Mouse (Mus musculus) adrenal gland, adult (tissue): ENCODE results near the gene Minos1.

Source experiments
- DNase-seq, 2 experiments: peaks; one replicate each; pipeline ENCODE4 v3.0.0; 2022 to 2023; ENCODE audit warnings: low spot score in 1 of 2; ENCODE audit not compliant: inconsistent age in 2 of 2

The Minos1 gene

GRCm38 (mm10) chr4:139075041-139075711 lies 55.7 kb downstream of the Minos1 start, which contains the start of gene Htr6:
TSS of gene Htr6 (minus strand) at chr4:139075570.
- DNase-seq = peak in 1 of 2 experiments; percentile 24

DNA sequence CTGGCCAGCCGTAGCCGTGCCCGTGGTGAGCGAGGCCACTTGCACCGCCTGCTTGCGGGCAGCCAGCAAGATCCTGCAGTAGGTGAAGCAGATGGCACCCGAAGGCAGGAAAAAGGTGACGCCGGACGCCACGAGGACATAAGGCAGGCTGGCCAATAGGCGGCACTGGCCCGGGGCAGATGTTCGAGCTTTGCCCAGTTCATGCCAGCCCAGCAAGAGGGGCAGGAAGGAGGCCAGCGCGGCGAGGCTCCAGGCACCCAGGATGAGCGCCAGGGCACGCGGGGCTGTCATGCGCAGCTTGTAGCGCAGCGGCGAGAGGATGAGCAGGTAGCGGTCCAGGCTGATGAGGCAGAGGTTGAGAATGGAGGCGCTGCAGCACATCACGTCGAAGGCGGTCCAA lies 56.9 kb downstream of the Minos1 start:
- no peak for DNase-seq

DNA sequence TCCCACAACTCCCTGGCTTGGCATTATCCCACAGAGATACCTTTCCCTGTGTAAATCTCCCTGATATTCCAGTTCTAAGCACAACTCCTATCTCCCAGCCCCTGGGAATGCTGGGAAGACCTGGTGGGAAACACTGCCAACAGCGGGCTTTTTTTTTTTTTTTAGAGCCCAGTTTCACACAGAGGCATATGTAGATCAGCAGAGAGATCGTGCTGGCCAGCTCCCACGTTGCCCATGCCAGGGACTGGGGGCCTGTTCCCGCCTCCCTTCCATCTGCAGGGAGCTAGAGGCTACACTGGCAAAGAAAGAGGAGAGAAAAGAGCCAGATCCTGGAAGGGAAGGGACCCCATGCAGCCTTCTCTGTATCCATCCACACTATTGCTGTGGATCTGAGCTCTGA lies 62.6 kb downstream of the Minos1 start:
- DNase-seq = no peak

- DNase-seq = no peak
These were observed 66.1 kb downstream of the Minos1 start for GRCm38 (mm10) chr4:139064831-139065230.

DNA sequence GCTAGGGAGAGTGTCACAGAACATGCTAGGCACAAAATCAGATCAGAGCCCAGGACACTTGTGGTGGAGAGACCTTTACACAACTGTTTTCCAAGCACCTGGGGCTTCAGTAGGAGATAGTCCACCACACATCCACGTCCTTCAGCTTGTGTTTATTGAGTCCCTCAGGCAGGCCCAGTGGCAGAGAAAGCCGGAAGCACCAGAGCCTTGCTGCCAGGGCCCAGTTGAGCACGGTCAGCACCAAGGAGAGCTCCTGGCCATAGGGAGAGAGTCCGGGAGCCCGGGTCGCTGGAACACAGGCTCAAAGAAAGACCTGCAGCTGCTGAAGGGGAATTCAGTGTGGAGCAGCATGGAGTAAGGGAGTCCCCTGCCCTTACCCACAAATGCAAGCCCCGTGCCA lies 71.3 kb downstream of the Minos1 start:
- peak in 1 of 2 experiments; percentile 76 for DNase-seq

DNA sequence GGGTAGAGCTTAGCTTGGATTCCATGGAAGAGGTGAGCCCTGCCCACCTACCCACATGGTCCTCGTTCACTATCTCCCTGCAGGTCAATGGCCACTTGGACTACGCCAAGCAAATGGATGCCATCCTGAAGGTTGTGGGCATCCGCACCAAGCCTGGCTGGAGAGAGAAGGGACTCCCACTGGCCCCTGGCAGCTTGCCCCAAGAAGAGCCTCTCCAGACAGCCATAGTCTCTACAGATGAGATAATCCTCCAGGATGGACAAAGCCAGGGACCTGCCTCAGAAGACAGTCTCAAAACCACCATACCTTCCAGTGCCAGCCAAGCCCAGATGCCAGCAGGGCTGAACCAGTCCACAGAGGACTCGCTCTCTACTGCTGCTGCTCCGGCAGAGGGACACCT lies 72.9 kb downstream of the Minos1 start:
- no peak for DNase-seq

GRCm38 (mm10) chr4:139057291-139057690 lies 73.6 kb downstream of the Minos1 start:
- DNase-seq = no peak

GRCm38 (mm10) chr4:139055744-139056143 lies 75.2 kb downstream of the Minos1 start:
- no peak for DNase-seq

DNA sequence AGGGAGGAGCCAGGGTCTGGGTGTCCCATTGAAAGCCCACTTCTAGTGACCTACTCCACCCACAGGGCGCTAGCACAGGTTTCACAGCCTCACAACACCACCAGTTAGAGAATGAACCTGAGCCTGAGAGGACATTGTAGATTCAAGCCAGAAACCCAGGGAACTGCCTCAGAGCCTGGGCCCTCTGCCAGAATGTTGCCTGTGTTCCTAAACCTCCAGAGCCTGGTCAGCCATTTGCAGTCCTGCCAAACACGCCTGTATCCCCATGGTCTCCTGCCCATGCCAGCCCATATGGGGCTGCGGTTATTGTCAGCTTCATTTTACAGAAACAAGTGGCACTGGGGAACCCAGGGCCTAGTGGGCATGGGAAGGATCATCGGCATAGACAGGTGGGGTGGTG lies 75.6 kb downstream of the Minos1 start:
- peak in 1 of 2 experiments; percentile 68 for DNase-seq

DNA sequence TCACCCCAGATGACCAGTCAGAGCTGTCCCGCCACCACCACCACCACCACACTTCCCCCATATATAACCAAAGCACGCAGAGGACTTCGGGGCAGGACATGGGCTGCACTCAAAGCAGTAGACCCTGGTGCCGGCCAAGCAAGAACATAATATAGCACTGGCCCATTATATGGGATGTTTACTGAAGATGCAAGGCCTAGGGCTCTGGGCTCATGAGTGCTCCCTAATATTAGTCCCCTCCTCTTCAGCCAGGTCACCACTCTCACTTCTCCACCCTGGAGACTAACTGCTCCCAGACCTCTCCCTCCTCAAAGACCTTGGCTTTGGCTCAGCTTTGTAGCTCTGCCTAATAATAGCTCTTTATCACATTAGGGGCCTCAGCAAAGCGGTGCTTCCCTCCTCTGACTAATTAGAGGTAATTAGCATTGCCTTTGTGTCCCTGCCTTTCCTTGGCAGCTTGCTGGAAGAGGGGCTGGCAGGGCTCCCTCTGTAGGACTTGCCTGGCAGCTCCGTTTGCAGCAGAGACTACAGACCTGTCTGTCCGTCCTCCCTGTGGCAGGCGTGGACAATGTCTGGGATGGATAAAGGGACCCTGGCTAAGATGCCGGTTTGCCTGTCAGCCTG lies 76.5 kb downstream of the Minos1 start:
- peak in 1 of 2 experiments; percentile 56 for DNase-seq

GRCm38 (mm10) chr4:139053391-139053790 lies 77.5 kb downstream of the Minos1 start:
- peak; percentile 47 to 78 for DNase-seq

DNA sequence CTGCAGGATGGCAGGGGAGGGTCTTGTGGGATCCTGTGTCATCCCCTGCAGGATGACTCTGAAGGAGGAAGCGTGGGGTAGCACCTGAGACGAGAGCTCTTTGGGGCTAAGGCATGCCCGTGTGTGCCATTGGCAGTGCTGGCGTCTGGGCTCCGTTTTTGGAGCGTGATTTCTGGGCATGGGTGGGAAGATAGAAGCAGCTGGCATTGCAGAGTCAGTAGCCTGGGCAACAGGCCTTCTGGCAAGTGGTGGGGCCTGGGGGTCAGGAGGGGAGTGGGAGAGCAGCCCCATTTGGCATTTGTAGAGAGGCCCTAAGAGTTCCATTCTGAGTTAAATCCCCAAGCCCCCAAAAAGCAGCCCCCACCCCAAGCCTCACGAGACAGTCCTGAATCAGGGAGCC lies 78.1 kb downstream of the Minos1 start:
- no peak for DNase-seq
